Mouse (Mus musculus) heart, embryonic 12.5 days (tissue): ENCODE results near the gene Fads2. TPM values are rescaled to one million over a fixed set of nuclear protein-coding genes. Genes with fewer than 3 reads are reported as not detected.

Experiments
- ATAC-seq: fragments of 200-750 bp; cut with Nextera tagmentation; 2 replicates; pipeline ENCODE4 v1.8.0; 2017; ENCODE audit warnings: moderate TSS enrichment, moderate library complexity; ENCODE audit not compliant: insufficient number of reproducible peaks, low FRiP score
- H3K27ac ChIP-seq: fragments of 300-500 bp; sonication (generic); 2 replicates; pipeline ENCODE4 v1.5.1; 2016; ENCODE audit warnings: mild to moderate bottlenecking, moderate library complexity; ENCODE audit not compliant: poor library complexity, severe bottlenecking
- H3K27me3 ChIP-seq: fragments of 300-500 bp; sonication (generic); replicated peaks from 2 replicates; pipeline ENCODE4 v1.6.1; 2016; ENCODE audit warnings: mild to moderate bottlenecking, moderate library complexity
- H3K36me3 ChIP-seq: fragments of 300-500 bp; sonication (generic); 2 replicates; pipeline ENCODE4 v1.6.1; 2016; ENCODE audit warnings: mild to moderate bottlenecking, moderate library complexity
- H3K4me1 ChIP-seq: fragments of 300-500 bp; sonication (generic); replicated peaks from 2 replicates; pipeline ENCODE4 v1.6.1; 2016; ENCODE audit warnings: mild to moderate bottlenecking
- H3K4me2 ChIP-seq: fragments of 300-500 bp; sonication (generic); 2 replicates; pipeline ENCODE4 v1.6.1; 2016; ENCODE audit warnings: mild to moderate bottlenecking, moderate library complexity
- H3K4me3 ChIP-seq: fragments of 300-500 bp; sonication (generic); 2 replicates; pipeline ENCODE4 v1.5.1; 2016; ENCODE audit warnings: mild to moderate bottlenecking
- H3K9ac ChIP-seq: fragments of 300-500 bp; sonication (generic); 2 replicates; pipeline ENCODE4 v1.6.1; 2016; ENCODE audit warnings: mild to moderate bottlenecking, moderate library complexity
- H3K9me3 ChIP-seq: fragments of 300-500 bp; sonication (generic); replicated peaks from 2 replicates; pipeline ENCODE4 v1.6.1; 2016; ENCODE audit warnings: mild to moderate bottlenecking, moderate library complexity
- WGBS: fragments of 180-500 bp; shearing (Covaris S2); methylation state at CpG from one replicate; pipeline ENCODE4 v1.1.7; 2016; 5-methylcytosine and 5-hydroxymethylcytosine counted together
- polyA plus RNA-seq: library from polyadenylated mRNA; unstranded; fragments of >200 nt; fragmentation: Nextera tagmentation; extraction: Ambion mirVana; gene quantifications from 2 replicates; pipeline ENCODE4 v1.2.1, GENCODE M21; 2016

The Fads2 gene
- polyA plus RNA-seq, 1 experiment from 2014 or later, result 66.7 TPM

DNA sequence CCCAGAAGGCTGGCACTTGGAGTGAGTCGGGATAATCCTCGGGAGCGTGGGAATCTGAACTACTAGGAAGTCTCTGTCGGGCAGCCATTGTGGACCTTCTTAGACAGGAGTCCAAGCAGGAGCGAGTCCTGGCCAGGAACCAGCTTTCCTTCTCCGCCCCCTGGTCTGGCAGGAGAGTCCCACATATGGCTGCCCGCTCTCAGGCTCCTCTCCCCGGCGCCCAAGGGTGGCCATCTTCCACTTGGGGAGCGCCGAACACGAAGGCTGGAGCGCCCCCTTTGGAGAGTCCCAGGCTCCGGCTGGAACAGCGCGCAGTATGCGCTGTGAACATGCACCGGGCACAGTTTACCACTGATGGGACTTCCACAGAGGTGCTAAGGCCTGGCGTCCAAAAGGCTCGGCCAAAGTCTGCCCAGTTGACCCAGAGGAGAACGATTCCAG is 895 bp downstream of the Fads2 start:
- Histone ChIP-seq H3K9ac (peak overlapping the region; percentile 79), H3K4me2 (peak overlapping the region; percentile 75), H3K4me3 (peak overlapping the region; percentile 72), H3K36me3 (peaks cover 10% of the 10 kb centered on the region; the same call in 1 of the 2 replicates), H3K9me3 (no peaks in the 10 kb centered on the region), H3K4me1 (peaks cover 24% of the 10 kb centered on the region), H3K27ac (peak overlapping the region; percentile 88), H3K27me3 (no peaks in the 10 kb centered on the region)
- peak; percentile 77 for ATAC-seq
- WGBS, result under 1% methylated on average over 21 of the region's 21 CpGs

DNA sequence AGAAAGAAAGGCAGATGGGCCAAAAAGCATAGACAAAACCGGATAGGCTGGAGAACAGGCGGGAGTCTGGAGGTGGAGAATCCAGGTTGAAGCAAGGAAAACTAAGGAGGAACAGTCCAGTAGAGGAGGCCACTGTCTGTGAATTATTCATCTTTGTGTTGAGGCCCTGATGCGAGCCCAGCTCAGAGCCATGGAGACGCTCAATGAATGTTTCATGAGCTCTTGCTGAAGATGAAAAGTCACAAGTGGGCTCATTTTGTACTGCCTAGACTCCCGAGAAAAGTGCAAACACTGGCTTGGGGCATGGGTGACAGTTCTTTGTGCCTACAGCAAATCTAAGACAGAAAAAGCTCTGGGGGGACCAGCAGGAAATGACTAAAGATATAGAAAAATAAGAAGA is 3.7 kb downstream of the Fads2 start:
- H3K36me3 ChIP-seq, result peaks cover 22% of the 10 kb centered on the region
- H3K4me2 ChIP-seq, result no peak overlapping the region
- ATAC-seq, result no peak
- 85% methylated on average over 5 of the region's 5 CpGs for WGBS
- no peak overlapping the region for H3K27ac ChIP-seq
- H3K9ac ChIP-seq, result no peak overlapping the region
- H3K27me3 ChIP-seq, result no peaks in the 10 kb centered on the region
- peaks cover 36% of the 10 kb centered on the region for H3K4me1 ChIP-seq
- H3K4me3 ChIP-seq, result no peak overlapping the region
- no peaks in the 10 kb centered on the region for H3K9me3 ChIP-seq

DNA sequence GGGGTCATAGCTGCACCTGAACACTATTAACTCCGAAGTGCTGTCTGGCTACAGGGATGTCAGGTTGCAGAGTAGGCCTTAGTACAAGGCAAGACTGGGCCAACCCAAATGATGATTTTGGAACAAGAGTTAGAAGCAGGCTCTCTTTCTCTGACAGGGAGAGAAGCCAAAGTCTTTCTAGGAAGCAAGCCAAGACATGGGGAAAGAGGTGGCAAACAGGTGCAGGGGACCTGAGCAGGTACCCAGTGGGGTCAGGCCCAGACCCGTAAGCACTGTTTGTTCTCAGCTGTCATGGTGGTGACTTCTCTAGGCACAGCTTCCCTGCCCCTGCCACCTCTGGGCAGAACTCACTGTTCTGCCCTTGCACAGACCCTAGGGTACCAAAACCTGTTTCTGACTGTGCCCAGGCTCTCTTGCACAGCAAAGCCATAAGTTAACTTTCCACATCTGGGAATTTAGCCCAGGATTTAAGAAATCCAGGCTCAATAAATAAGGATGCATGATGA is 5.1 kb downstream of the Fads2 start:
- H3K27me3 ChIP-seq, result no peaks in the 10 kb centered on the region
- H3K4me2 ChIP-seq, result no peak overlapping the region
- H3K36me3 ChIP-seq, result peaks cover 29% of the 10 kb centered on the region
- 94% methylated on average over 2 of the region's 2 CpGs for WGBS
- H3K4me1 ChIP-seq, result peaks cover 37% of the 10 kb centered on the region
- no peaks in the 10 kb centered on the region for H3K9me3 ChIP-seq
- no peak overlapping the region for H3K27ac ChIP-seq
- H3K9ac ChIP-seq, result no peak overlapping the region
- ATAC-seq, result no peak
- no peak overlapping the region for H3K4me3 ChIP-seq

DNA sequence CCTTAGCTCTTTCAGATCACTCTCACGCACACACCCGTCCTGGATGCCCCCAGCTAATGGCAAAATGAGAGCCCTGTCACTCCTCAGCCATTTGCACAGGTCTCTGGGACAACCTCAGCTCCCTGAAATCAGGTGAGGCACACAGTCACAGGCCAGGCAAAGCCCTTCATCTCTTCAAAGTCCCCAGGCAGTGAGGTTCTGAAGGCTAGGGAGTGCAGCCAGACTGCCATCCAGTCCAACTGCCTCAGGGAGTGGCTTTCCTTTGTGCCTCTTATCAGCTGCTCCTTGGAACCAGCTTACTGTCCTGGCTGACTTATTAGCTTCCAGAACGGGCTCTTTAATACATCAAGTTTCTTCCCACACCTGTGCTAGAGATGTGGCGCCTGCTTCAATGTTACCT is 6.9 kb downstream of the Fads2 start:
- peaks cover 46% of the 10 kb centered on the region for H3K36me3 ChIP-seq
- peaks cover 29% of the 10 kb centered on the region for H3K4me1 ChIP-seq
- H3K9ac ChIP-seq, result 0 out of 2 replicates have a peak overlapping the region, but pooled peaks have one; percentile 13
- no peaks in the 10 kb centered on the region for H3K27me3 ChIP-seq
- 52% methylated on average over 4 of the region's 4 CpGs for WGBS
- H3K4me3 ChIP-seq, result no peak overlapping the region
- ATAC-seq, result no peak
- no peak overlapping the region for H3K4me2 ChIP-seq
- no peaks in the 10 kb centered on the region for H3K9me3 ChIP-seq
- no peak overlapping the region for H3K27ac ChIP-seq

DNA sequence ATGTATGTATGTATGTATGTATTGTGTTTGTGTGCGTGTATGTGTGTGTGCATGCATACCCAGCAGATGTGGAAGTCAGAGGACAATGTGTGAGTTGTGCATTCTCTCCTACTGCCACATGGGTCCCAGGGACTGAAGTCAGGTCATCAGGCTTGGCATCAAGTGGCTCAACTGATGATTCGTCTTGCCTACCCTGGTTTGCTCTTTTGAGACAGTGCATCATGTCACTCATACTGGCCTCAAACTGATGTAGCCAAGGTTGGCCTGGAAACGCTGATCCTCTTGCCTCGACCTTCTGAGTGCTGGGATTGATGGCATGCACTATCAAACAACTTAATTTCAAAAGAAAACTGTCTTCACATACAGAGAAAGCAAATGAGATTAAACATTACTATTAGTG is 7.7 kb downstream of the Fads2 start:
- H3K27me3 ChIP-seq, result no peaks in the 10 kb centered on the region
- ATAC-seq, result no peak
- H3K36me3 ChIP-seq, result peaks cover 51% of the 10 kb centered on the region
- no peak overlapping the region for H3K4me2 ChIP-seq
- no peak overlapping the region for H3K9ac ChIP-seq
- H3K4me1 ChIP-seq, result peaks cover 27% of the 10 kb centered on the region
- no peaks in the 10 kb centered on the region for H3K9me3 ChIP-seq
- no peak overlapping the region for H3K4me3 ChIP-seq
- H3K27ac ChIP-seq, result no peak overlapping the region
- WGBS, result 86% methylated on average over 4 of the region's 4 CpGs

DNA sequence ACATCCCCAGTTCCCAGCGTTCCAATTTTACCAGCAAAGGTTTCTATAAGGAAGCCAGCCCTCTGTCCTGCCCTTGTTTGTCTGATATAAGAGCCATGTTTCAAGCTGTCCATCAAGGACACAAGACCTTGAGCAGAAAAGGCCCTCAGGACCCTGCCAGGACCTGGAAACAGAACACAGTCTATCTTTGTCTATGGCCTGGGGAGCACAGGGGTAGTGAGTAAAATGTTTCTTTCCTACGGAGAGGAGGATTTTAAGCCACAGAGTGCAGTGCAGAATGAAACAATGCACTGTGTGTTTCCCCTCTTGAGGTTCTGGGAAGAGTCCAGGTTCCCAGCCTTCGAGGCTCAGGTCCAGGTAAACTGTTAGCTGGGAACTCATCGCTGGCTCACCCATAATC is 14.6 kb downstream of the Fads2 start:
- Histone ChIP-seq H3K27ac (no peak overlapping the region), H3K9ac (no peak overlapping the region), H3K4me3 (no peak overlapping the region), H3K4me2 (no peak overlapping the region), H3K9me3 (no peaks in the 10 kb centered on the region), H3K36me3 (peaks cover 80% of the 10 kb centered on the region), H3K27me3 (no peaks in the 10 kb centered on the region), H3K4me1 (peaks cover 8% of the 10 kb centered on the region)
- WGBS, result 93% methylated on average over 4 of the region's 4 CpGs
- ATAC-seq, result no peak

DNA sequence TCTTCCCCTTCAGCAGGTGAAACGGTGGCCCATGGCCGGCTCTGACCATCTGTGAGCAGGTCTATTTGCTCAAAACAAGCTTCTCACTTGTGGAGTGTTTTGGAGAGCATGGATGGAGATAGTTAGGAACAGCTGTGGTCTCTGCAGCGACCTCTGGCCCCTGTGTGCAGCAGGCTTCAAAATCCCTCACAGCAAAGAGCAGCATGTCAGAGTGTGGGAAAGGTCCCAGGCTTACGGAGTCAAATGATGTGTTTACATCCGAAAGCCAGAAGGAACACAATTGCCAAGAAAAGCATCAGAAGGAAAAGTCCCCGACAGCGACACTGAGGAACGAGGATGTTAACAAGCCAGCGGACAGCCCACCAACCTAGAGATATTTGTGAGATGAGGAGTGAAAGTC is 16.1 kb downstream of the Fads2 start:
- H3K27ac ChIP-seq, result no peak overlapping the region
- WGBS, result 86% methylated on average over 9 of the region's 9 CpGs
- peaks cover 3% of the 10 kb centered on the region; the same call in 1 of the 2 replicates for H3K4me1 ChIP-seq
- peaks cover 79% of the 10 kb centered on the region for H3K36me3 ChIP-seq
- no peaks in the 10 kb centered on the region for H3K9me3 ChIP-seq
- H3K27me3 ChIP-seq, result no peaks in the 10 kb centered on the region
- no peak overlapping the region for H3K4me2 ChIP-seq
- H3K4me3 ChIP-seq, result no peak overlapping the region
- no peak overlapping the region for H3K9ac ChIP-seq
- no peak for ATAC-seq

DNA sequence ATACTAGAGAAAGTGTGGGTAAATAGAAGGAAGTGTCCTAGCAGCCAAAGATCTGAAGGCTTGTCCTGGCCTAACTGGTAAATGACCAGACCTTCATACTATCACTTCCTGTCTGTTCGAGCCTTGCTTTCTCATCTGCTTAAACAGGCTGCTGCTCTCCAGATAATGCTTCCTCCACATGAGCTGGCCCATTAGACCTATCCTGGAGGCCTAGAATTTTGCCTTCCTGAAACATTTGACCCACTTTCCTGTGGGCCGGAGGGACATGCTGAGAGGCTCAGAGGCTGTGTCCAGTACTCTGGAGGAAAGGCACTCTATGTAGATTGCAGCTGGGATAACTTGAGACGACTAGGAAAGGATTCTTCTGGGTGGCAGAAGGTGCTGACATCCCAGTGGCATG is 19.4 kb downstream of the Fads2 start:
- H3K9me3 ChIP-seq, result no peaks in the 10 kb centered on the region
- peaks cover 3% of the 10 kb centered on the region; the same call in 1 of the 2 replicates for H3K4me1 ChIP-seq
- H3K36me3 ChIP-seq, result peaks cover 79% of the 10 kb centered on the region
- WGBS, result 46% methylated on average over 3 of the region's 3 CpGs
- H3K4me3 ChIP-seq, result no peak overlapping the region
- H3K9ac ChIP-seq, result no peak overlapping the region
- H3K4me2 ChIP-seq, result no peak overlapping the region
- no peaks in the 10 kb centered on the region for H3K27me3 ChIP-seq
- ATAC-seq, result peak; percentile 31
- peak overlapping the region; percentile 65 for H3K27ac ChIP-seq

DNA sequence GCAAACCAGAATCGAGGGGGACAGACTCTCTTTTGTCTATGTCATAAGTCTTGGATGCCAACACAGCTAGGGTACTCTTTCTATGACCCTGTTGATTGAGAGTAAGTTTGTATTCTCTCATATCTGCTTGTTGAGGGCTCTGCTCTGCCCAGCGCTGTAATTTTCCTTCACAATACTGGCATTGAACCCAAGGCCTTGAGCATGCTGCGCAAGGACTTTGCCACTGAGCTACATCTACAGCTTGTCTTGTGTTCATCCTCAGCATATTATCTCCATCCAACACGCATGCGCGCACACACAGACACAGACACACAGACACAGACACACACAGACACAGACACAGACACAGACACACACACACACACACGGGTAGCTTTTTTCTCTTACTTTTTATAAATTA is 21.2 kb downstream of the Fads2 start:
- Histone ChIP-seq H3K9ac (no peak overlapping the region), H3K4me2 (no peak overlapping the region), H3K27me3 (no peaks in the 10 kb centered on the region), H3K4me1 (peaks cover 3% of the 10 kb centered on the region; the same call in 1 of the 2 replicates), H3K9me3 (no peaks in the 10 kb centered on the region), H3K36me3 (peaks cover 81% of the 10 kb centered on the region), H3K4me3 (no peak overlapping the region), H3K27ac (no peak overlapping the region)
- WGBS, result 94% methylated on average over 7 of the region's 7 CpGs
- no peak for ATAC-seq

DNA sequence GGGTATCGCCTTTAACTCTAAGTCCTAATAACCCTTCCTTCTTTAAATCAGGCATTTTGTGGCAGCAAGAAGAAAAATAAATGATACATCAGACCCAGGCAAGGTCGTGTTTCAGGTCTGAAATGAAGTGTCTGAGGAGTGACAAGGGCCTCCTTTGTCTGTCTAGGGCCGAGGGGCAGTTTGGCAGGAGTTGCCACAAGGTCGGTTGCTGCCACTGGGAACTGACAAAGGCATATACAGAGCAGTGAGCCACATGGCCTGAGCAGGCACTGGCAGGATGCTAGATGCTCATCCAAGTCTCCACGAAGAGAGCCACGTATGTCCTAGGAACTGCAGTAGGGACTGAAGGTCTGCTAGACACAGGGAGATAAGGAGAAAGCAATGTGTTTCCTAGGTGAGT is 23.2 kb downstream of the Fads2 start:
- Histone ChIP-seq H3K27ac (no peak overlapping the region), H3K9me3 (no peaks in the 10 kb centered on the region), H3K27me3 (no peaks in the 10 kb centered on the region), H3K36me3 (peaks cover 95% of the 10 kb centered on the region), H3K4me3 (no peak overlapping the region), H3K9ac (no peak overlapping the region), H3K4me2 (no peak overlapping the region), H3K4me1 (peaks cover 3% of the 10 kb centered on the region; the same call in 1 of the 2 replicates)
- 85% methylated on average over 6 of the region's 6 CpGs for WGBS
- no peak for ATAC-seq

DNA sequence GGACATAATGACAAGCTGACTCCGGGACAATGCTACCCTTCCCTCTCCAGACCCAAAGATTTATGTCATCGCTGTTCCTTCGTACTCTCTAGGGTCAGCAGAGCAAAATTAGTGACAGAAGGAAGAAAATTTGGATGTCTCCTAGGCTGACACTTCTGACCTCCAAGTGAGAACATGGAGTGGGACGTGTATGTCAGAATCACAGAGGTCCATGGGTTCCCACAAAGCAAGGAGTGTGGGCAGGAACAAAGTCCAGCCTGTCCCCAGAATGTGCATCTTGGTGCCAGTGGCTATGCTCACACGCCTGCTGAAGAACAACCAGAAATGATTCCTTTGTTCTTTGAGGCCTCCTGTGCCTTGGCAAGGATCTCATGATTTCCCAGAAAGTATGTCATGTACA is 28.4 kb downstream of the Fads2 start:
- H3K36me3 ChIP-seq, result peaks cover 99% of the 10 kb centered on the region
- H3K27me3 ChIP-seq, result no peaks in the 10 kb centered on the region
- H3K27ac ChIP-seq, result no peak overlapping the region
- no peak overlapping the region for H3K4me2 ChIP-seq
- H3K9ac ChIP-seq, result no peak overlapping the region
- no peaks in the 10 kb centered on the region for H3K9me3 ChIP-seq
- WGBS, result 96% methylated on average over 5 of the region's 5 CpGs
- ATAC-seq, result no peak
- H3K4me1 ChIP-seq, result no peaks in the 10 kb centered on the region
- H3K4me3 ChIP-seq, result no peak overlapping the region

DNA sequence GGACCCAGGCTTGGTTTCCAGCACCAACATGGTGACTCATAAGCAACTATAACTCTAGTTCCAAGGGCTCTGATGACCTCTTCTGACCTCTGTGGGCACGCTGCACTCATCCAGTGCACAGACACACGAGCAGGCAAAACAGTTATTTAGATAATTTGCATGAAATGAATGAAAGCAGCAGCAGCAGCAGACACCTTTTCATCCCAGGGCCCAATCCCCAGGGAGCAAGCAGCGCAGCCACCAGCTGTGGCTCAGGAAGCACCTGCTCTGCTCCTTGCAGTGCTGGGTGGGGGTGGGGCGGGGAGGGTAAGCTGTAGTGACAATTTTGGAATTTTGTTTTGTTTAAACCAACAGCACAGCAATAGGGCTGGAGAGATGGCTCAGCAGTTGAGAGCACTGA is 29.7 kb downstream of the Fads2 start:
- ATAC-seq, result no peak
- H3K36me3 ChIP-seq, result peaks cover 95% of the 10 kb centered on the region
- no peaks in the 10 kb centered on the region for H3K27me3 ChIP-seq
- no peak overlapping the region for H3K4me2 ChIP-seq
- H3K27ac ChIP-seq, result no peak overlapping the region
- H3K9me3 ChIP-seq, result no peaks in the 10 kb centered on the region
- no peaks in the 10 kb centered on the region for H3K4me1 ChIP-seq
- WGBS, result 89% methylated on average over 4 of the region's 4 CpGs
- H3K4me3 ChIP-seq, result no peak overlapping the region
- no peak overlapping the region for H3K9ac ChIP-seq
